Comparison of ENCODE assay signal across 11 mouse cellular contexts in genomic region chr2:139370070-139370469, GRCm38 (mm10).
DNase-seq lines count a peak whose midpoint lies in the region; ATAC-seq lines count a peak whose summit lies in the region.
"Had no signal": no experiment of that assay in that cellular context is flagged by ENCODE, and none has a peak within 500 bp of the region (broad histone marks: within the 10 kb centered on the region; RNA-seq: fewer than 3 reads in every experiment).

No protein-coding gene starts in this region.

- no peak overlapping the region for H3K9ac ChIP-seq in forebrain, embryonic 16.5 days (replicated peaks; ENCODE audit: low read depth, low read length)
- H3K9ac ChIP-seq in forebrain, embryonic 11.5 days (ENCODE audit: low read length), result no peak overlapping the region

- no peak for DNase-seq in forebrain, embryonic 11.5 days (ENCODE audit: low spot score)
- peak; percentile 16 for DNase-seq in left cerebral cortex, adult 11 months (ENCODE audit: low spot score)
- no peak for DNase-seq in left cerebral cortex, adult 8-10 months (ENCODE audit: low spot score in 2 of 2)
- DNase-seq in R1 (ENCODE audit: low read depth, low spot score), result peak; percentile 17
- DNase-seq in lung, postnatal 25 days (ENCODE audit: low spot score), result peak; percentile 4
- DNase-seq in ovary, postnatal 14 days (ENCODE audit: low spot score), result no peak
- no peak for DNase-seq in gastrocnemius, adult 8-10 months (ENCODE audit: low spot score in 2 of 2)
- DNase-seq: gastrocnemius, postnatal 14 days had no signal

- no peak overlapping the region for H3K4me3 ChIP-seq in forebrain, embryonic 16.5 days (replicated peaks; ENCODE audit: low read length)
- no peak overlapping the region for H3K4me3 ChIP-seq in forebrain, embryonic 11.5 days (ENCODE audit: low read depth, low read length)
- H3K4me3 ChIP-seq: myocyte had no signal

- H3K9me3 ChIP-seq in forebrain, embryonic 16.5 days (ENCODE audit: control insufficient read depth, low read length), result no peaks in the 10 kb centered on the region
- H3K9me3 ChIP-seq in forebrain, embryonic 11.5 days (ENCODE audit: control insufficient read depth, low read length), result no peaks in the 10 kb centered on the region

- peak; percentile 26; the same call in 1 of the 2 replicates for ATAC-seq in forebrain, embryonic 16.5 days
- ATAC-seq in forebrain, embryonic 11.5 days (replicated peaks; ENCODE audit: low FRiP score), result no peak
- ATAC-seq: intestine, embryonic 16.5 days had no signal

- WGBS in forebrain, embryonic 16.5 days, result 19% methylated on average over 1 of the region's 1 CpGs
- WGBS in forebrain, embryonic 11.5 days, result 42% methylated on average over 1 of the region's 1 CpGs

- H3K36me3 ChIP-seq in forebrain, embryonic 16.5 days (ENCODE audit: control insufficient read depth, insufficient read depth), result no peaks in the 10 kb centered on the region
- H3K36me3 ChIP-seq in forebrain, embryonic 11.5 days (ENCODE audit: control insufficient read depth, insufficient read depth, low read length), result no peaks in the 10 kb centered on the region

- H3K4me1 ChIP-seq in forebrain, embryonic 16.5 days (replicated peaks; ENCODE audit: control insufficient read depth, insufficient read depth, low read length), result no peaks in the 10 kb centered on the region
- no peaks in the 10 kb centered on the region for H3K4me1 ChIP-seq in forebrain, embryonic 11.5 days (replicated peaks; ENCODE audit: control insufficient read depth, insufficient read depth, low read length)

- no peak overlapping the region for H3K4me2 ChIP-seq in forebrain, embryonic 16.5 days (ENCODE audit: low read length)
- H3K4me2 ChIP-seq in forebrain, embryonic 11.5 days (ENCODE audit: low read depth, low read length, severe bottlenecking), result no peak overlapping the region

- H3K27me3 ChIP-seq in forebrain, embryonic 16.5 days (replicated peaks; ENCODE audit: control insufficient read depth, insufficient read depth, low read length), result no peaks in the 10 kb centered on the region
- no peaks in the 10 kb centered on the region for H3K27me3 ChIP-seq in forebrain, embryonic 11.5 days (ENCODE audit: control insufficient read depth, insufficient read depth, low read length)

- no peak overlapping the region for H3K27ac ChIP-seq in forebrain, embryonic 16.5 days (ENCODE audit: low read length)
- no peak overlapping the region for H3K27ac ChIP-seq in forebrain, embryonic 11.5 days (ENCODE audit: low read depth, low read length)

Comparison
In these comparisons a context has a peak if more than half of its experiments do, and no peak if none do; other contexts are left out.
1. DNase-seq: peak in left cerebral cortex, adult 11 months (single experiment), R1 (single experiment) and lung, postnatal 25 days (single experiment); none in forebrain, embryonic 11.5 days (single experiment), left cerebral cortex, adult 8-10 months (0 of 2), ovary, postnatal 14 days (single experiment) and gastrocnemius, adult 8-10 months (0 of 2).